Mouse (Mus musculus): ENCODE data around the gene Bcl2l13. TPM values are rescaled to one million over a fixed set of nuclear protein-coding genes. Genes with fewer than 3 reads are reported as not detected.
"Not testable (repeated sequence)": the region's sequence is repeated elsewhere in the genome, so short reads cannot be mapped to it uniquely, and the experiment has no call there.

Bcl2l13 gene
- total and polyA plus RNA-seq, 2 experiments = 17.4 to 24.3 TPM

DNA sequence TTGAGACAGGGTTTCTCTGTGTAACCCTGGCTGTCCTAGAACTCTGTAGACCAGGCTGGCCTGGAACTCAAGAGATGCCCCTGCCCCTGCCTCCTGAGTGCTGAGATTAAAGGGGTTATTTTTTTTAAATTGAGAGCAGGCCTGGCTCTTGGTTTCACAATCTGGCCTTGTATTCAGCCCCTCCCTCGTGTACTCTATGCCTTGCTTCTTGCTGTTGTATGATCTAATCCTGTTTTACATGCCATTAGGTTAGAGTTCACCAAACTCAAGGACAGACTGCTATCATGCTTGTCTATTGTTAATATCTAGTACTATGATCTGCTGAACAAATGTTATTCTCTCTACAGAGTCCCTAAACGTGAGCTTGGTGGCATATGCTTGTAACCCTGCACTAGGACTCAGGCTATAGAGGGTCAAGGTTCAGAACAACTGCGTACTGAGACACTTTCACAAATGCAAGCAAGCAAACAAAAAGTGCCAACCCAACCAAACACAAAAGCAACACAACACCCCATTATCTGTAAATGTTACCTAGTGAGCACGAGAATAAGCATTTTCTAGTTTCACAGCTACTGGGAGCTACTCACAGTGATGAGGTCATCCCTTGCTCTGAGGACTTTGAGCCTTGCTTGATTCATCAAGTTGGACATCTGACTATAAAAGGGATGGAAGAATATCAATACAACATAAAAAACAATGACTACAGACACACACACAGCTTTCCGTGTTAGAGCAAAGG, 28.8 kb upstream of the Bcl2l13 start:
- H3K4me3 ChIP-seq (ENCODE audit: insufficient read depth, low read depth, low read length) = no peak overlapping the region
- 19% methylated on average over 5 of the region's 5 CpGs for WGBS
- peaks cover 51% of the 10 kb centered on the region for H3K36me3 ChIP-seq (ENCODE audit: control insufficient read depth, insufficient read depth, low read length)
- peaks cover 15% of the 10 kb centered on the region for H3K4me1 ChIP-seq (ENCODE audit: control insufficient read depth, insufficient read depth, low read length)
- no peak overlapping the region for H3K9ac ChIP-seq (ENCODE audit: low read depth, low read length)
- no peak for TF ChIP-seq CTCF (IDR thresholded peaks at IDR 0.05; ENCODE audit: low read depth, low read length)
- H3K27ac ChIP-seq (replicated peaks; ENCODE audit: insufficient read depth, low read depth, low read length) = peak overlapping the region; percentile 84
- peaks cover 6% of the 10 kb centered on the region; the same call in 1 of the 2 replicates for H3K79me2 ChIP-seq (ENCODE audit: control insufficient read depth, insufficient read depth, low read length)
- no peaks in the 10 kb centered on the region for H3K27me3 ChIP-seq (ENCODE audit: control insufficient read depth, insufficient read depth, low read length)
- DNase-seq (ENCODE audit: extremely low read depth, low read depth, low spot score) = peak; percentile 80

DNA sequence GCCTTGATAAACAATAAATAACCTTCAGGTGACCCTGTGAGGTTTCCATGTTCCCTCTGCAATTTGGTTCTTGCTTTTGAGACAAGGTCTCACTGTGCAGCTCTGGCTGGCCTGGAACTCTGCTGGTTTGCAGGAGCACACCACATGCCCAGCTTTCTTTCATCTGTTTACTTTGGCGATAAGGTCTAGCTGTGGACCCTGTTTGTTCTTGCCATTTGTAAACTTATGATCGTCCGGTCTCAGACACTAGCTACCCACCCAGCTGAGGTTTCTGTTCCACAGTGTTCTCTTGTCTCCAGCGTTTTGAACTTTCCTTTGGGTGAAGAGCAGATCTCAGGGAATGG, 28.3 kb upstream of the Bcl2l13 start:
- no peaks in the 10 kb centered on the region for H3K27me3 ChIP-seq (ENCODE audit: control insufficient read depth, insufficient read depth, low read length)
- no peak overlapping the region for H3K4me3 ChIP-seq (ENCODE audit: insufficient read depth, low read depth, low read length)
- no peak overlapping the region for H3K9ac ChIP-seq (ENCODE audit: low read depth, low read length)
- no peak for TF ChIP-seq POLR2A (IDR thresholded peaks at IDR 0.05; ENCODE audit: extremely low read depth, insufficient read depth, low read length)
- TF ChIP-seq CTCF (IDR thresholded peaks at IDR 0.05; ENCODE audit: low read depth, low read length) = no peak
- H3K4me1 ChIP-seq (ENCODE audit: control insufficient read depth, insufficient read depth, low read length) = peaks cover 15% of the 10 kb centered on the region
- H3K79me2 ChIP-seq (ENCODE audit: control insufficient read depth, insufficient read depth, low read length) = peaks cover 6% of the 10 kb centered on the region; the same call in 1 of the 2 replicates
- peaks cover 45% of the 10 kb centered on the region for H3K36me3 ChIP-seq (ENCODE audit: control insufficient read depth, insufficient read depth, low read length)
- WGBS = 26% methylated on average over 4 of the region's 4 CpGs
- H3K27ac ChIP-seq (replicated peaks; ENCODE audit: insufficient read depth, low read depth, low read length) = peak overlapping the region; percentile 62
- peak; percentile 78 for DNase-seq (ENCODE audit: extremely low read depth, low read depth, low spot score)

DNA sequence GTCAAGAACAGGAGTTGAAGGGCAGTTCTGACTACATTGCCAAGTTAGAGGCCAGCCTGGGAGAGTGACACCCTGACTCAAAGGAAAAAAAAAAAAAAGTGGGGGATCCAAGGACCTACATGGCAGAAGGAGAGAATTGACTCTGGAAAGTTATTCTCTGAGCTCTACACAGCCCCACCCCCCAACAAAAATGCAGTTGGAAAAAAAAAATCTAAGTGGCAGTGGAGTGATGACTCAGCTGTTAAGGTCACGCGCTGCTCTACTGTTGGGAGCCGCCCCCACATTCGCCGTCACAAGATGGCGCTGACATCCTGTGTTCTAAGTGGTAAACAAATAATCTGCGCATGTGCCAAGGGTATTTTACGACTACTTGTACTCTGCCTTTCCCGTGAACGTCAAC, 24.0 kb upstream of the Bcl2l13 start:
- H3K4me1 ChIP-seq (ENCODE audit: control insufficient read depth, insufficient read depth, low read length) = peaks cover 14% of the 10 kb centered on the region
- H3K27me3 ChIP-seq (ENCODE audit: control insufficient read depth, insufficient read depth, low read length); DNase-seq (ENCODE audit: extremely low read depth, low read depth, low spot score); H3K4me3 ChIP-seq (ENCODE audit: insufficient read depth, low read depth, low read length); H3K27ac ChIP-seq (replicated peaks; ENCODE audit: insufficient read depth, low read depth, low read length); H3K79me2 ChIP-seq (ENCODE audit: control insufficient read depth, insufficient read depth, low read length); H3K9ac ChIP-seq (ENCODE audit: low read depth, low read length): not testable (repeated sequence)
- H3K36me3 ChIP-seq (ENCODE audit: control insufficient read depth, insufficient read depth, low read length) = peaks cover 12% of the 10 kb centered on the region
- WGBS = 97% methylated on average over 9 of the region's 10 CpGs

DNA sequence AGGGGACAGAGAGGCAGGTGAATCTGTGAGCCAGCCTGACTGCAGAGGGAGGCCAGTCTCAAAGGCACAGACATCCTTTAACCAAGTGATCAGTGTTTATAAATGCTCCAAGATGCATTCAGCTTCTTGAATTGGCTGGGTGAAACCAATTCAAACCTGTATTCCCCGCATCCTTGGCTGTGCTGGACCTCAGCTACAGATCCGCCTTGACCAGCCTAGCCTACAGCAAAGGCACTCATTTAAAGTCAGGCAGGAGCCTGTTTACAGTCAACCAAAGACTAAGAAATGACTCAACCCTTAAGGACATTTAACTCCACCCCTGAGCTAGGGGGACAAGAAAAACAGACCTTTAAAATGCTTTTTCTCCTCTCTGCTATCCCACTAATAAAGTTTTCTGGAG, 16.7 kb upstream of the Bcl2l13 start:
- TF ChIP-seq CTCF (IDR thresholded peaks at IDR 0.05; ENCODE audit: low read depth, low read length) = no peak
- no peak for TF ChIP-seq POLR2A (IDR thresholded peaks at IDR 0.05; ENCODE audit: extremely low read depth, insufficient read depth, low read length)
- no peak overlapping the region for H3K4me3 ChIP-seq (ENCODE audit: insufficient read depth, low read depth, low read length)
- WGBS = 96% methylated on average over 2 of the region's 2 CpGs
- no peak for DNase-seq (ENCODE audit: extremely low read depth, low read depth, low spot score)
- H3K27ac ChIP-seq (replicated peaks; ENCODE audit: insufficient read depth, low read depth, low read length) = no peak overlapping the region
- peaks cover 13% of the 10 kb centered on the region; the same call in 1 of the 2 replicates for H3K36me3 ChIP-seq (ENCODE audit: control insufficient read depth, insufficient read depth, low read length)
- H3K4me1 ChIP-seq (ENCODE audit: control insufficient read depth, insufficient read depth, low read length) = peaks cover 8% of the 10 kb centered on the region
- H3K9ac ChIP-seq (ENCODE audit: low read depth, low read length) = no peak overlapping the region
- H3K79me2 ChIP-seq (ENCODE audit: control insufficient read depth, insufficient read depth, low read length) = peaks cover 15% of the 10 kb centered on the region; the same call in 1 of the 2 replicates
- no peaks in the 10 kb centered on the region for H3K27me3 ChIP-seq (ENCODE audit: control insufficient read depth, insufficient read depth, low read length)

DNA sequence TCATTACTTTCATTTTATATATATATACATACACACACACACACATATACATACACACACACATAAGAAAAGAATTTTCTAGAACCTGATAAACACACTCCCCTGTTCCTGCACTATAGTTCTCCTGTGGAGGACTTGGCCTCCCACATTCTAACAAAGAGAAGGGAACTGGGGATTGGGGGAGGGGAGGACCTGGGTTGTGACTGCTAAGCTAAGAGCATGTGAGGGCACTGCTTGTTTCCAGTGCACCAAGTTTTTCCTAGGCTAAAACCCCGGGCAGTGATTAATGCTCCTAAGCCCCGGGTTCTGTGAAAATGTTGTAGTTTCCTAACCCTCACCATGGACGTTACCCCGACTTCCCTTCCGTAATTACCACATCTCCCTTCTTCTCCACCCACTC, 15.9 kb upstream of the Bcl2l13 start:
- Histone ChIP-seq H3K79me2 (ENCODE audit: control insufficient read depth, insufficient read depth, low read length) (peaks cover 15% of the 10 kb centered on the region; the same call in 1 of the 2 replicates), H3K9ac (ENCODE audit: low read depth, low read length) (no peak overlapping the region)

DNA sequence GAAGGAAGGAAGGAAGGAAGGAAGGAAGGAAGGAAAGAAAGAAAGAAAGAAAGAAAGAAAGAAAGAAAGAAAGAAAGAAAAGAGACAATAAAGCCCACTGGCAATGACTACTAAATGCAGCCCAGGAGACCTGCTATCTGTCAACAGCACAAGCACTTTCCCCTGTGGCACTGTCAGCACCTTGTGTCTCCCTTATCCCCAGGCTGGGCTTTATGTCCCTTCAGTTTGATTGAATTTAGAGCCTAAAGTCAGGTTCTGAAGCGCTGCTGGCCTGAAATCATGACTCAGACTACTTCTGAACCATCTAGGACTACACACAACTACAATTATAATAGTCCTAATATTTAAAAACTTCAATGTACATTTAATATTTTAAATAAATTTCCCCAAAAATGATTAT, 15.1 kb upstream of the Bcl2l13 start:
- Histone ChIP-seq H3K27me3 (ENCODE audit: control insufficient read depth, insufficient read depth, low read length) (no peaks in the 10 kb centered on the region), H3K27ac (replicated peaks; ENCODE audit: insufficient read depth, low read depth, low read length) (no peak overlapping the region), H3K36me3 (ENCODE audit: control insufficient read depth, insufficient read depth, low read length) (peaks cover 13% of the 10 kb centered on the region; the same call in 1 of the 2 replicates), H3K9ac (ENCODE audit: low read depth, low read length) (no peak overlapping the region), H3K4me3 (ENCODE audit: insufficient read depth, low read depth, low read length) (no peak overlapping the region), H3K4me1 (ENCODE audit: control insufficient read depth, insufficient read depth, low read length) (peaks cover 8% of the 10 kb centered on the region), H3K79me2 (ENCODE audit: control insufficient read depth, insufficient read depth, low read length) (peaks cover 15% of the 10 kb centered on the region; the same call in 1 of the 2 replicates)
- TF ChIP-seq POLR2A (IDR thresholded peaks at IDR 0.05; ENCODE audit: extremely low read depth, insufficient read depth, low read length) (no peak), CTCF (IDR thresholded peaks at IDR 0.05; ENCODE audit: low read depth, low read length) (no peak)
- WGBS = 43% methylated on average over 1 of the region's 1 CpGs
- no peak for DNase-seq (ENCODE audit: extremely low read depth, low read depth, low spot score)

More for the DNA sequence above, 15.9 kb upstream of the Bcl2l13 start:
- WGBS = 40% methylated on average over 5 of the region's 5 CpGs
- no peak for DNase-seq (ENCODE audit: extremely low read depth, low read depth, low spot score)
- H3K27me3 ChIP-seq (ENCODE audit: control insufficient read depth, insufficient read depth, low read length) = no peaks in the 10 kb centered on the region
- TF ChIP-seq POLR2A (IDR thresholded peaks at IDR 0.05; ENCODE audit: extremely low read depth, insufficient read depth, low read length) (no peak), CTCF (IDR thresholded peaks at IDR 0.05; ENCODE audit: low read depth, low read length) (no peak)
- no peak overlapping the region for H3K27ac ChIP-seq (replicated peaks; ENCODE audit: insufficient read depth, low read depth, low read length)
- H3K4me1 ChIP-seq (ENCODE audit: control insufficient read depth, insufficient read depth, low read length) = peaks cover 8% of the 10 kb centered on the region
- peaks cover 13% of the 10 kb centered on the region; the same call in 1 of the 2 replicates for H3K36me3 ChIP-seq (ENCODE audit: control insufficient read depth, insufficient read depth, low read length)
- H3K4me3 ChIP-seq (ENCODE audit: insufficient read depth, low read depth, low read length) = no peak overlapping the region
